Mouse (Mus musculus) lung, postnatal 0 days (tissue): ENCODE data around the gene Grsf1. TPM values are rescaled to one million over a fixed set of nuclear protein-coding genes. Genes with fewer than 3 reads are reported as not detected.
A peak's percentile ranks its signal among the peaks of the same experiment; 100 is the strongest.

Experiments
- ATAC-seq: fragments of 200-750 bp; cut with Nextera tagmentation; 2 replicates; pipeline ENCODE4 v1.8.0; 2017; ENCODE audit warnings: moderate library complexity
- DNase-seq: peaks from one replicate; pipeline ENCODE4 v3.0.0-alpha.2; 2016; ENCODE audit warnings: low spot score
- H3K27ac ChIP-seq: fragments of 300-500 bp; sonication (generic); 2 replicates; pipeline ENCODE4 v1.5.1; 2014; ENCODE audit warnings: antibody characterized with exemption, mild to moderate bottlenecking, low read length, mixed read lengths
- H3K27me3 ChIP-seq: fragments of 300-500 bp; sonication (generic); replicated peaks from 2 replicates; pipeline ENCODE4 v1.6.1; 2014; ENCODE audit warnings: low read length, mixed read lengths; ENCODE audit not compliant: insufficient read depth
- H3K36me3 ChIP-seq: fragments of 300-500 bp; sonication (generic); 2 replicates; pipeline ENCODE4 v1.6.1; 2014; ENCODE audit warnings: low read length, mixed read lengths; ENCODE audit not compliant: insufficient read depth
- H3K4me1 ChIP-seq: fragments of 300-500 bp; sonication (generic); 2 replicates; pipeline ENCODE4 v1.6.1; 2014; ENCODE audit warnings: antibody characterized with exemption, low read depth, low read length, mixed read lengths; ENCODE audit not compliant: insufficient read depth
- H3K4me2 ChIP-seq: fragments of 300-500 bp; sonication (generic); replicated peaks from 2 replicates; pipeline ENCODE4 v1.6.1; 2014; ENCODE audit warnings: low read depth, mild to moderate bottlenecking, low read length, moderate library complexity, mixed read lengths
- H3K4me3 ChIP-seq: fragments of 300-500 bp; sonication (generic); 2 replicates; pipeline ENCODE4 v1.5.1; 2014; ENCODE audit warnings: low read depth, low read length
- H3K9ac ChIP-seq: fragments of 300-500 bp; sonication (generic); replicated peaks from 2 replicates; pipeline ENCODE4 v1.6.1; 2014; ENCODE audit warnings: low read depth, mild to moderate bottlenecking
- H3K9me3 ChIP-seq: fragments of 300-500 bp; sonication (generic); 2 replicates; pipeline ENCODE4 v1.6.1; 2016; ENCODE audit warnings: low read length, mixed read lengths
- CTCF ChIP-seq: IDR thresholded peaks from 2 replicates; pipeline ENCODE4 v1.5.1; 2016; ENCODE audit warnings: antibody characterized with exemption, mild to moderate bottlenecking
- EP300 ChIP-seq: IDR thresholded peaks from 2 replicates; pipeline ENCODE4 v1.6.1; 2016; ENCODE audit warnings: antibody characterized with exemption, mild to moderate bottlenecking, control low read depth
- WGBS: fragments of 180-500 bp; shearing (Covaris S2); extraction: QIAGEN DNeasy Blood & Tissue Kit; methylation state at CpG from one replicate; pipeline ENCODE4 v1.1.7; 2014; 5-methylcytosine and 5-hydroxymethylcytosine counted together
- polyA plus RNA-seq: library from polyadenylated mRNA; unstranded; fragments of >200 nt; fragmentation: Nextera tagmentation; extraction: Ambion mirVana; gene quantifications from 2 replicates; pipeline ENCODE4 v1.2.1, GENCODE M21; 2015

Gene Grsf1
- polyA plus RNA-seq, 1 experiment from 2014 or later = 46.0 TPM

GRCm38 (mm10) chr5:88644901-88645300 lies 31.1 kb downstream of the Grsf1 start:
- H3K4me2 ChIP-seq = no peak overlapping the region
- TF ChIP-seq EP300 (no peak), CTCF (no peak)
- H3K9me3 ChIP-seq = no peaks in the 10 kb centered on the region
- H3K27ac ChIP-seq = no peak overlapping the region
- no peaks in the 10 kb centered on the region for H3K4me1 ChIP-seq
- H3K4me3 ChIP-seq = no peak overlapping the region
- no peak for ATAC-seq
- H3K36me3 ChIP-seq = peaks cover 4% of the 10 kb centered on the region
- no peak for DNase-seq
- no peaks in the 10 kb centered on the region for H3K27me3 ChIP-seq
- H3K9ac ChIP-seq = no peak overlapping the region
- 61% methylated on average over 2 of the region's 2 CpGs for WGBS

- Histone ChIP-seq H3K27ac (no peak overlapping the region), H3K4me2 (no peak overlapping the region), H3K4me1 (no peaks in the 10 kb centered on the region), H3K9me3 (no peaks in the 10 kb centered on the region), H3K4me3 (no peak overlapping the region), H3K27me3 (no peaks in the 10 kb centered on the region), H3K36me3 (peaks cover 4% of the 10 kb centered on the region), H3K9ac (no peak overlapping the region)
- ATAC-seq = no peak
- 85% methylated on average over 9 of the region's 9 CpGs for WGBS
- DNase-seq = no peak
- TF ChIP-seq CTCF (no peak), EP300 (no peak)
These were observed 32.5 kb downstream of the Grsf1 start for GRCm38 (mm10) chr5:88643491-88643890.

GRCm38 (mm10) chr5:88642786-88643185 lies 33.2 kb downstream of the Grsf1 start:
- TF ChIP-seq EP300 (no peak), CTCF (no peak)
- Histone ChIP-seq H3K36me3 (peaks cover 4% of the 10 kb centered on the region), H3K27ac (no peak overlapping the region), H3K9me3 (no peaks in the 10 kb centered on the region), H3K4me3 (no peak overlapping the region), H3K9ac (no peak overlapping the region), H3K27me3 (no peaks in the 10 kb centered on the region), H3K4me2 (no peak overlapping the region), H3K4me1 (no peaks in the 10 kb centered on the region)
- DNase-seq = no peak
- 73% methylated on average over 9 of the region's 9 CpGs for WGBS
- ATAC-seq = no peak

DNA sequence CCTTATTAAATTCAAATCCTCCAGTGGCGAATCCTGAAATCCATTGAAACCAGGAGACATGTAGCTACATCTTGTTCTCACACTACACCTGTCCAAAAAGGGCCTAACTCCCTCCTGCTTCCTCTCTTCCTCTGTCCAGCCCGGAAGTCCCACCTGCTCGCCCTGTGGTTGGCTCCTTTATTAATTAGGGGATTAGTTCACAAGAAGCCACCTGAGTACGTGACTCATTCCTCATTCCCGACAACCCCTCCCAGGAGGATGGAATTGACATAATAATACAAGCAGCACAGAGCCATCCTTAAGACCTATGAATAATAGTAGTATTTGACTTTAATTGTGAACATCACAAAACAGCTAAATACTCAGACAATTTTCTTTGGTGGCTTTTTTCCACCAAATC lies 41.9 kb downstream of the Grsf1 start:
- no peaks in the 10 kb centered on the region for H3K27me3 ChIP-seq
- H3K4me1 ChIP-seq = no peaks in the 10 kb centered on the region
- no peak overlapping the region for H3K27ac ChIP-seq
- H3K4me2 ChIP-seq = no peak overlapping the region
- peaks cover 4% of the 10 kb centered on the region; the same call in 1 of the 2 replicates for H3K36me3 ChIP-seq
- no peak overlapping the region for H3K9ac ChIP-seq
- no peak overlapping the region for H3K4me3 ChIP-seq
- TF ChIP-seq CTCF = no peak
- no peak for TF ChIP-seq EP300
- H3K9me3 ChIP-seq = no peaks in the 10 kb centered on the region
- ATAC-seq (no peak), DNase-seq (no peak)
- 90% methylated on average over 5 of the region's 5 CpGs for WGBS

DNA sequence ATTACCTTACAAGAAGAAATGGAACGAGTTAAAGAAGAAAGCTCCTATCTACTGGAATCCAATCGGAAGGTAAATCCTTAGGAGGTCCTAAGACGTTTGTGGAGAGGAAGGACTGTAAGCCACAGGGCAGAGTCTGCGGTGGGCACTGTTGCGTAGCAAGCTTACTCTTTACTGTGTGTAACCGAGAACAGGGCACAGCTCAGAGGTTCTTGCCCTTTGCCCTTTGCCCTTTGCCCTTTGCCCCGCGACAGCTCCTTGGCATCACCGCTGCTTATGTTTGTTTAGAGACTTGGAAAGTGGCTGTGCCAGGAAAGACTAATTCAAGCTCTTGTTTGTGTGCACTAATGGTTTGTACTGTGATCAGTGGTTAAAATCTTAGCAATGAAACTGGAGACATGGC lies 43.5 kb downstream of the Grsf1 start:
- H3K4me3 ChIP-seq = no peak overlapping the region
- H3K4me1 ChIP-seq = no peaks in the 10 kb centered on the region
- H3K9ac ChIP-seq = no peak overlapping the region
- TF ChIP-seq CTCF (no peak), EP300 (no peak)
- H3K36me3 ChIP-seq = peaks cover under 1% of the 10 kb centered on the region; the same call in 1 of the 2 replicates
- H3K27ac ChIP-seq = no peak overlapping the region
- no peaks in the 10 kb centered on the region for H3K9me3 ChIP-seq
- ATAC-seq (no peak), DNase-seq (no peak)
- H3K4me2 ChIP-seq = no peak overlapping the region
- H3K27me3 ChIP-seq = no peaks in the 10 kb centered on the region
- 76% methylated on average over 9 of the region's 9 CpGs for WGBS

DNA sequence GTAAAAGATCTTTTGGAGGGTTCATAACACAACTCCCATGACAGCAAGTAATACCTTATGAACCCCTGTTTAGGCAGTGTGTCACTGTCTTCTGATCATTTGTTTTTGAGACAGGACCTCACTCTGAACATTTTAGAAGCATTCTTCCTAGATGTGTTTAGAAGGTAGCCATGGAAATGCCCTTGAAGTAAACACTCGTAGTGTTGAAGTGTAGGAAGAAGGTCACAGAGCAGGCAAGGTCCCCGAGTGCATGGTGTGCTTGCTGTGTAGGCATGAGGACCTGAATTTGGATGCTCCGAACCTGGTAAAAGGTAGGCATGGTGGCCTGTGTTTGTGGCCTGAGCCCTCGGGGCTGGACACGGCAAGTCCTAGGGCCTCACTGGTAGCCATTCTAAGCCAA lies 44.4 kb downstream of the Grsf1 start:
- Histone ChIP-seq H3K9ac (no peak overlapping the region), H3K4me3 (no peak overlapping the region), H3K9me3 (no peaks in the 10 kb centered on the region), H3K27me3 (no peaks in the 10 kb centered on the region), H3K4me1 (no peaks in the 10 kb centered on the region), H3K4me2 (no peak overlapping the region), H3K36me3 (no peaks in the 10 kb centered on the region; the same call in 1 of the 2 replicates), H3K27ac (no peak overlapping the region)
- 70% methylated on average over 5 of the region's 5 CpGs for WGBS
- no peak for TF ChIP-seq CTCF
- no peak for TF ChIP-seq EP300
- peak; percentile 28; the same call in 1 of the 2 replicates for ATAC-seq
- DNase-seq = no peak

DNA sequence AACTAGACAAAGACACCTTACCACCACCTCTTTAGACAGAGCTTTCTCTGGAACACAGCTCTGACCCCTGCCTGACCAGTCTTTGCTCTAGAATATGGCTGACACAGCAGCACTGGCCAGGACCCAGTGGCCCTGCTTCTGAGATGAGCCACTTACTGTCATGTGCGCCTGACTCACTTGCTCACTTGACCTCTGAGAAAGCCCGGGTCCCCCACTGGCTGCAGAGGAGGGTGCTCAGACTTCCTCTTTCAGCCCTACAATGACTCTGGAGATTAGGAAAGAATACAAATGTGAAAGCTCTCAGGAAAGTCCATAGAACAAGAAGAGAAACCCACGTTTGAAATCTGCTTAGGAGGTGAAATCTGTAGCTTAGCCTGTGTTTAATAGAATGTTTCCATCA lies 45.1 kb downstream of the Grsf1 start:
- no peaks in the 10 kb centered on the region for H3K27me3 ChIP-seq
- no peaks in the 10 kb centered on the region for H3K4me1 ChIP-seq
- H3K36me3 ChIP-seq = no peaks in the 10 kb centered on the region; the same call in 1 of the 2 replicates
- DNase-seq (peak; percentile 47), ATAC-seq (peak; percentile 70)
- no peak overlapping the region for H3K27ac ChIP-seq
- no peak overlapping the region for H3K4me3 ChIP-seq
- no peak overlapping the region for H3K9ac ChIP-seq
- WGBS = 42% methylated on average over 3 of the region's 3 CpGs
- H3K4me2 ChIP-seq = no peak overlapping the region
- TF ChIP-seq CTCF = no peak
- no peak for TF ChIP-seq EP300
- no peaks in the 10 kb centered on the region for H3K9me3 ChIP-seq
